Mouse (Mus musculus): ENCODE measurements around the gene Pafah2.

Pafah2 gene

DNA sequence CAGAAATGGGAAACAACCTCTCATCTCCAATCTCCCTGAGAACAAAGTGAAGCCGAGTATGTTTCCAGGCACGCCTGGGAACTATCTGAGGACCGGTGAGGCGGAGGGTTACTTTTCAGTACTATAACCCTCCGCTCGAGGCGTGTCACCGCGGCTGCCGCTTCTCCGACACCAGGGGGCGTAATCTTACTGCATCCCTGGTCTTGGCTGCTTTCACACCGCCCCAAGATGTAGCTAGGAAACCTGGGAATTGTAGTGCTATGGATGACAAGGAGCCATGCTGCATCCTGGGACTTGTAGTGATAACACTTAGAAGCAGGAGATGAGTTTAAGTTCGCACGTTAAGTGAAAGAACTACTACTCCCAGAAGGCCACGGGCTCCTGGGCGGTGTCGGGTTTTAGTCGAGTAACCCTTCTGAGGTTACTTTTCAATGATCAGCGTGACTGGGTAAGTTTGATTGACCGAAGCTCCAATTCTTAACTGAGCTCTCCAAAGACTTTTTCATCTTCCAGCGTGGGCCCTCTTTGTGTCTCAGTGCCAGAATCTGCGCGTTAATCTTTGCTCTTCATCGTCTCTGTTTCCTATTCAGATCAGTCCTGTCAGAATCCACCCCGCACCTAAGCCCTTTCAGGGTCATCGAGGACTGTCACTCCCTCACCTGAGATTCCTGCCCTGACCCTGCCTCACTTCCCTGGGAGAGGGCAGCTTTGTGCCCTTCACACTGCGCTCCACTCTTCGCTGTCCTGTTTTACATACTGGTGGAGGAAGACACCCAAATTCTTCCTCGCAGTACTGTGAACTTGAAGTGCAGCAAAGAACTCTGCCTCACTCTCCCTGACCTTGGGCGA, at the start of gene Pafah2:
Gene Pafah2, plus strand, starts transcription at position 344 of the 849 bp plus-strand sequence.
- peak; percentile 93 for DNase-seq (ENCODE audit: extremely low spot score)

DNA sequence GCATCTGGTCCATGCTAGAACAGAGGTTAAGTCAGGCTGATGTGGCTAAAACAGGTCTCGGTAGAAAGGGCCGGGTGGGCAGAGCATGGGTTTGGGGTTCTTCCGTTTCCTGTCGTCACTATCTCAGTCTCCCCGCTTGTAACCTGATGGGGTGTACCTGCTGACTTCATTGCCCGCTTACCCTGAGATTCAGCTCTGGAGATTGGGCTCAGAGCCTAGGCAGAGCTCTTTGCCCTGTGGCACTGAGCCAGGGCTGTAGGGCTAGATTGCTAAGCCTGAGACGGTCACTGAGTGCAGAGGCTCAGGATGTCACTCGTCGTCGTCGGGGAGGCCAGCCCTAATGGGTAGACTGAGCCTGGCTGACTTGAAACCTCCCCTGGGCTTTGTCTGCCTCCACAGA, 48.0 kb upstream of the Pafah2 start:
- DNase-seq (ENCODE audit: extremely low spot score) = no peak

DNA sequence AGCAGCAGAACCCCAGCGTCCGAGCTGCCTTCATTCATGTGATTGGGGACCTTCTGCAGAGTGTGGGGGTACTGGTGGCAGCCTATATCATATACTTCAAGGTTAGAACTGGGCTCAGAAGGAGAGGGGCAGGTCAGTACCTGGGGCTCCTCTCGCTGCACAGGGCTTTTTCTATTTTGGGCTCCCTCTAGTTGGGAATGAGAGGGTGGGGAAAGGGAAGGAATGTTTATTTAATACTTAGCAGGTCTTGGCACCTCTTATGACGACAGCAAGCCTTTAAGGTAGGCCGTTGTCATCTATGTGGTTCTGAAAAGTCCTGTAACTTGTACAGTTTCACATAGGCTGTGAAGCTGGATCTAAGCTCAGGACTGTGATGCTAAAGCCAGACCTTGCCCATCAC, 47.6 kb upstream of the Pafah2 start:
- no peak for DNase-seq (ENCODE audit: extremely low spot score)

DNA sequence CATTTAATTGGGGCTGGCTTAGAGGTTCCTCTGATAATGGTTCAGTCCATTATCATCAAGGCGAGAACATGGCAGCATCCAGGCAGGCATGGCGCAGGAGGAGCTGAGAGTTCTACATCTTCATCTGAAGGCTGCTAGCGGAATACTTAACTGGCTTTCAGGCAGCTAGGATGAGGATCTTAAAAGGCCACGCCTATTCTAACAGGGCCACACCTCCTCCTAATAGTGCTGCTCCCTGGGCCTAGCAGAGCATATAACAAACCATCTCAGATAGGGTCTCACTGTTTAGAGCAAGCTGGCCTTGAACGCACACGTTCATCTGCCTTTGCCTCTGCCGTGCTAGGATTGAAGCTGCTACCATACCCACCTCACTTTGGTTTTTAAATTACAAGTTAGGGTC, 46.3 kb upstream of the Pafah2 start:
- DNase-seq (ENCODE audit: extremely low spot score) = no peak

DNA sequence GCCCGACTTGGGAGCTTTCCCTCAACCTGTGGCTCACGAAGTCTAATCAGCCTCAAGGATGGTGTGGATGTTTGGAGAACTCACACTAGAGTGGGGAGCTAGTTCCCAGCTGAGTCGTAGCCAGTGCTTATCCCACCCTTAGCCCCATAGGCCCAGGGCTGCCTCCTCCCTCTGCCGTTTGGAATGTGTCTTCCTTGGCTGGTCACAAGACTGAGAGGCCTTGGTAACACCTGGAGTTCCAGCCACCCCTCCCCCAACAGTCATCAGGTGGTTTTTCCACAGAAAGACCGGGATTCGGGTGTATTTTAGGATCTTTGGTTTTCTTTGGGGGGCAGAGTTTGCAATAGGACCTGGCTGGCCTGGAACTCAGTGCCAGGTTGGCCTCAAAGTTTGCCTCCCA, 45.5 kb upstream of the Pafah2 start:
- no peak for DNase-seq (ENCODE audit: extremely low spot score)

DNA sequence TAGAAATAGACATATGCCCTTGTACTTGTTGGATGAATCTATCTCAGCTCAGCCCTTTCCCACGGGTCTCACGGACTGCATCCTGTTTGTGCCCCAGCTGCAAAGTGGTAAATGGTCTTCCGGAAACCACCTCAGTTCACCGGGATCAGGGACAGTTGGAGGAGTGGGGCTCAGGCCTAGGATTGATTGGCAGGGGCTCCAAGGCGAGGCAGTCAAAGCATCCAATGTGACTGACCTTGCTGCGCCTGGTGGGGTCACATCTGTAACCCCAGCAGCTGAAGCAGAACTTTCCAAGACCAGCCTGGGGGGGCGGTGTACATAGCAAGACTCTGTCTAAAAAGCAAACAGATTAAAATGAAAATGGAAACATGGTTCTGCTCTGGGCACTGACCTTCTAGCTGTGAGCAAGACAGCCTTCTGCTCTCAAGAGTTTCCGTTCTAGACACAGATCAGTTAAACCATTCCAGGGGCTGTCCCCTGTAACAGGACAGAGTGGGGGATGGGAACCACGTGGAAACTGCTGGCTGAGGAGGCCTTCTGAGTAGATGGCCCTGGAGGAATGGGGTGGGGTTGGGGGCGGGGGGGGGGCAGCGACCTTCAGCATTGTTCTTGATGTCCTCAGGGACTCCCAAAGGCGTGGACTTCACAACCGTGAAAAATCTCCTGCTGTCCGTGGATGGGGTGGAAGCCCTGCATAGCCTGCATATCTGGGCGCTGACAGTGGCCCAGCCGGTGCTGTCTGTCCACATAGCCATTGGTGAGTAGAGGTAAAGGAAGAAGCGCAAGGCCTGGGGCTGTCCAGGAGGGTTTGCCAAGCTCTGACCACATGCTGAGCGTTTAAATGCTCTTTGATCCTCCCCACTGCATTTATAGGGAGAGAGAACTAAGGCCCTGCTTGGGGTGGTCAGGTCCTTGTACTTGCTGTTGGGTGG, 44.5 kb upstream of the Pafah2 start:
- no peak for DNase-seq (ENCODE audit: extremely low spot score)

DNA sequence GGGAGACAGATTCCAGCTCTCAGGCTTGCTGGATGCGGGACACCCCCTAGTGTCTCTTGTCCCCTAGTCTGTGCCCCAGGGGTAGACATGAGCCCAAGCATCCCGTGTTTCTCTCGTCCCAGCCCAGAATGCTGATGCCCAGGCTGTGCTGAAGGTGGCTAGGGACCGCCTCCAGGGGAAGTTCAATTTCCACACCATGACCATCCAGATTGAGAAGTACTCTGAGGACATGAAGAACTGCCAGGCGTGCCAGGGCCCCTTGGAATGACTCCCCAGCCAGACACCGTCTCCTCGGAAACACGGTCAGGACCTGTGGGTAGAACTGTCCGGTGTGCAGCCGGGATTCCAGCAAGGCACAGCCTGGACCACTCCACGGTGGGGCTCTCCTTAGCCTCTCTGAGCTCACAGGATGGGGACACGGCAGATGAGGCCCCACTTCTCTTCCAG, 43.8 kb upstream of the Pafah2 start:
- DNase-seq (ENCODE audit: extremely low spot score) = no peak

DNA sequence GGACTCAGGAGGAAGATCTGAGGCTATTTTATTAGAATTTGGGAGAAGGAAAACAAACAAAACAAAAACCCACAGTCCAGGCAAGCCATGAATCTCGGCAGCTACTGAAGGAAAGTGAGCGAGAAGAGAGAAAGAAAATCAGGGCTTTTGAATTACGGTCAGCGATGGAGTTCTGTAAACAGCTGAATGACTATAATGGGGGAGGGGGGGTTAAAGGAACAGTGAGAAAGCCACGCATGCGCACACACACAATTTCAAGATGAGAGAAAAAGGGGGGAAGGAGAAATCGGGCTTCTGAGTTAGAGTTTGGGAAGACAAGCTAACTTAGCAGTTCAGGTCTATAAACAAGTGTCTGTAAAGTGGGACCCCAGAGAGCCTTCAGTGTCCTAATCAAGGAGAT, 43.2 kb upstream of the Pafah2 start:
- no peak for DNase-seq (ENCODE audit: extremely low spot score)

DNA sequence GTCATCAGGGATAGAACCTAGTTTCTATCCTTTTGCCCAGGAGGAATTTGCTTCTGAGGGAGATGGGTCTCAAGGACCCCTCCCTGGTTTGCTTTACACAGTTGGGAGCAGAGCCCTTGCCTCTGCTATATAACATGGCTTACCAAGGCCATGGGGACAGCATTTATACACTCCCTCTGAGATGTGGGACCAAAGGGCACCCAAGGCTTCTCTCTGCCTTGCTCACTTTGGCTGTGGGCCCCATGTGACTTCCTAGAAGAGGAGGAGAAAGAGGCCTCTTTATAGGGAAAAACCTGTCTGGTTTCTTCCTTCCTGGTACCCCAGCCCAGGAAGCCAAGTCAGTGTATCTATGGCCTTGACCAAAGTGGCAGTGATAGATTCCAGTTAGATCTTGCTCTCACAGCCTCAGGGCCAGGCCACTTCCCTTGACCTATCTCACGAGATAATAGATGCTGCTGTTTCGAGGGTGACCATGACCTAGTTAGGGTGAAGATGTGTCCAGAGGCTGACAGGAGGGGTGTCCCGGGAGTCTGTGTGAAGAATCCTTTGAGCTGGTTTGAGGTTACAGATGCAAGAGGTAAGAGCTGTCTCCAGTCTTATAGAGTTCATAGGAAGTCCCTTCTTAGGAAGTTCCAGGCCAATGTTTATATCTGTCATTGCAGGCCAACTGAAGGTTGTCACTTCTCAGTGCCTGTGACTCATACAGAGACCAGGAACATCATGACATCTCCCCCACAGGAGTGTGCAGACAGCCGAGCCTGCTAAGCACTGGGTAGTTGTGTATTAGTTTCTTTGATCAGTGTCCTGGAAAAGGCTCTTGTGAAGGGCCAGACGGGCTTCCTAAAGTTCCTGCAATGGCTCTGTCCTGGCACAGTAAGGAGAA, 42.4 kb upstream of the Pafah2 start:
- DNase-seq (ENCODE audit: extremely low spot score) = no peak

DNA sequence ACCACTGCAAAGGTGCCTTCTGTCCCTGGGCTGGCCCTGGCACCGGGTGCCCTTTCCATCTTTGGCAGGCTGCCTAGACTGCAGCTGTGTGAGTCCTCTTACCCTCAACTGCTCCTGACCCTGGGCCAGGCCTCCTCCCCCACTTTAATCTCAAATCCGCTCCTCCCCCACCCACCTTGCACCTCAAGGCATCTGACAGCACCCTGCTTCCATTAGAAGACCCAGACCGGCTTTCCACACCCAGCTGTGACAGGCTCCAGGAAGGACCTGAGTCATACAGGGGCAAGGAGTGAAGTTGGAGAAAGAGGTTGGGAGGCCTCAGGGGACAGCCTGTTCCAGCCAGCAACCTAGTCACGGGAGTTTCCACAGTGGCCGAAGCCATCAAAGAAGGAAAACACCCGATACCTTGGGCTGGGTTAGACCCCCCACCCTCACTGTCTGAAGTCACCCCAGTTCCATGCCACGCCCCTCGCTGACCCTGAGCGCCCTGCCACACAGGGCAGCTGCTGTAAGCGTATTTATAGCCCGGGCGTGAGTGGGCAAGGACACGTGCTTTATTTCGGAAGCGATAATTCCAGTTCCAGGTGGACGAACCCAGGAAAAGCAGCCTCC, 40.2 kb upstream of the Pafah2 start:
- DNase-seq (ENCODE audit: extremely low spot score) = no peak

DNA sequence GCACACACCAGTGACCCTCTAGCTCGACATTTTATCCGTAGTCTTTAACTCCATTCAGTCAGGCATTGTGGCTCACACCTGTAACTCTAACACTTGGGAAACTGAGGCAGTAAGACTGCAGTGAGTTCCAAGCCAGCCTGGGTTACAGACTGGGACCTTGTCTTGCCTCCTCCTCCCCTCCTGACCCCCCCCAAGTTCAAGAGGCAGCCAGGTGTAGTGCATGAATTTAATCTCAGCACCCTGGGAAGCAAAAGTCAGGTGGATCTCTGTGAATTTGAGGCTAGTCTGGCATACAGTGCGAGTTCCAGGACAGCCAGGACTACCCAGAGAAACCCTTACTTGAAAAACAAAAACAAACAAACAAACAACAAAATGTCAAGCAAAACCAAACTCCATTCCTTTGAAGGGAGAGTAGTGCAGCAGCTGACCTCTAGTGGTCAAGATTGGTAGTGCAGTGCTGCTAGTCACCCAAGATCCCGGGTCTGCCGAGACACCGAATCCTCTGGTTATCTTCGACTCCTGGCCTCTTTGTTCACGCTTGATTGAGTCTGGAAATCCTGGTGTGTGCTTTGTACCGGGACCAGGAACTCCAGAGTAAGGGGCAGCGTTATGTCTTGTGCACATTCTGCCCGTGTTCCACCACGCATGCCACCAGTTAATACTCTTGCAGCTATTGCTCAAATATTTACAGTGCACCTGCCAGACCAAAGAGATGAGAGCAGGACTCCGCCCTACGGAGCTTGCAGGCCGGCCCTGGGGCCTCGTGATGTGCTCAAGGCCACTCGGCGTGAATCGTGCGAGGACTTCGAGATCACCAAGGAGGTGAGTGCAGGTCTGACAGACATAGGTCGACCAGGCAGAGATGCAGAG, 39.3 kb upstream of the Pafah2 start:
- DNase-seq (ENCODE audit: extremely low spot score) = peak; percentile 61

DNA sequence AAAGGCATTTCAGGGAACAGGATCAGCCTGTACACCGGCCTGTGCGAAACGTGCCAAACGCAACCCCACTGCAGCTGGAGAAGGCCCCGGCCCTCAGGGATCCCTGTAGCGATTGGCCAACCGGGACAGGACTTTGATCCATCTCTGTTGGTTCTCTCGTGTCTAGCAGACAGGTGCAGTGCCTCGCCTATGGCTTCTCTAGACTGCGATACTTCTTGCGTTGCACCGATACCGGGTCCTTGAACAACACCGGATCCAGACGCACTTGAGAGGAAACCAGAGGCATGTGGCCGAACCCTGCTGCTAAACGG, 38.7 kb upstream of the Pafah2 start:
- DNase-seq (ENCODE audit: extremely low spot score) = no peak

DNA sequence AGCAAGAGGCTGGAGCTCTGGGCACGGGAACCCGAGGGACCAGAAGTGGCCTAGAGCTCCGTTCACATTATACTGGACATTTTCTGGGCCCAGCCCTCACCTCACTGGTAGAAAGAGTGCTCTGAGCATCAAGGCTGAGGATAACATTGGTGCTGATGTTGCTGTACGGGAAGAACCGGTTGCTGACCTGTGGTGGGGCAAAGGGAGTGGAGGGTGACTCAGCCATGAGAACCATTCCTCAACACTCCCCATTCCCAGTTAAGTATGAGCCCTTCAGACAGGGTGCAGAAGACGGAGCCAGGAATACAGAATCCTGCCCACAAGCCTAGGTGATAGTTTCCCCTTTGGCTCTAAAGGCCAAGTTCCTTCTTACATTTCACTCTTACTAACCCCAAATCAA, 36.5 kb upstream of the Pafah2 start:
- no peak for DNase-seq (ENCODE audit: extremely low spot score)

DNA sequence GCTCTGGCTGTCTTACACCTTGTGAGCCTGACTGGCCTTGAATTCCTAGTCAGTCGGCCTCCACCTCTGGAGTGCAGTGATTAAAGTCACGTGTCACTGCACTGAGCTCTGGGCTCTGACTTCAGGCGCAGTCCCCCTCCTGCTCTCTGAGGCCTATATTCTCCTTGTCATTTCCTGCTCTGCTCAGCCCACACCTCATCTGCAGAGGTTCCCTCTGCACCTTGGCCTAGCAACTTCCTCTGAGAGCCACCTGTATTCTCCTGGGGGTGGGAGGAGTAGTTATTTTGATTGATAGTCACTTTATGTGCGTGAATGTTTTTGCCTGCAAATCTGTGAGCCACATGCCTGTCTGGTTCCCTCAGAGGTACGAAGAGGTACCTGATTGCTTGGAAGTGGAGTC, 34.9 kb upstream of the Pafah2 start:
- no peak for DNase-seq (ENCODE audit: extremely low spot score)

DNA sequence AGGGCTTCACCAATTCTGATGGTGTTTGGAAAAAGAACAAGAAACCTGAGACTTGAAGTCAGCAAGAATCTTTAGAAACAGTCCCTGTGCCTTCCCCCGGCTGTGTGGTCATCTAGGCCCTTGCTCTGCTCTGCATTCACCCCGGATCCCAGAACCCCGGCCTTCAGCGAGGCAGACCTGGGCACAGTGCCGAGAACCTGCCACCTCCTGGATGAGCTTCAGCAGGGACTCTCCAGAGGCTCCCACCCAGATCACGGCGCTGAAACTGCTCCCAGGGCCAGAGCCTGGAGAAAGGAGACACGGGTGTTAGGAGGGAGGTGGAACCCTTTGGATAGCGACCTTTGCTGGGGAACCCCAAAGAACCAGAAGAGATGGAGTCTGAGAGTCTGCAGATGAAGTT, 34.0 kb upstream of the Pafah2 start:
- no peak for DNase-seq (ENCODE audit: extremely low spot score)

DNA sequence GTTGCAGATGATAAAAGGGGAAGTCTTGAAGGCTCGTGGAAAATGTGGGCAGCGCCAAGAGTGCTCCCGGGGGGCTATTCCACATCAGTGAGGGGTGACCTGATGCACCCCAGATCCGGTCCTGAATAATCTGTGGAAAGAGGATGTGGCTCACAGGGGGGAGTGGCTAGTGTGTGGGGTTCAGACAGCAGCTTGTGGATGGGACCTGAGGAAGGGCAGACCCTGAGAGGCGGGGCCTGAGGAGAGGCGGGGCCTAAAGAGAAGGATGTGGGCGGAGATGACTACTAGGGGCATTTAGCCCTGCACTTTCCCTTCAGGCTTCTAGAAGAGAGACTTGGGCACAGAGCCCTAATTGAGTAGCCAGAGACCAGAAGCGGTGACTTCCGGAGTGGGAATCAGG, 33.5 kb upstream of the Pafah2 start:
- DNase-seq (ENCODE audit: extremely low spot score) = no peak

DNA sequence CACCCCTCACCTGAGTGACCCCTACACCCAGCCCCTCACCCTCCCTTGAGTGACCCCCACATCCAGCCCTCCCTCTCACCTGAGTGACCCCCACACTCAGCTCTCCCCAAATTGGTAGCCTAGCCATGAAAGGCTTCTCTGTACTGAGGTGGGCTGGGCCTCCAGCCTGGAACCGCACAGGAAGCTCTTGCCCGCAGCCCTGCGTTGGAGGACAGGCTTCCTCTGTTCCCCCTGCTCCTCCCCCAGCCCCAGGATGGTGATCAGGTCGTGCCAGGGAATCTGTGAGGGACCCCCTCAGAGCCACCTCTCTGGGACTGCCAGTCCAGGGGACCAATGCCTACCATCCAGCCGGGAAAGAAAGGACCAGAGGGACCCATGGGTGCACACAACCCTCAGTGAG, 30.8 kb upstream of the Pafah2 start:
- DNase-seq (ENCODE audit: extremely low spot score) = no peak

DNA sequence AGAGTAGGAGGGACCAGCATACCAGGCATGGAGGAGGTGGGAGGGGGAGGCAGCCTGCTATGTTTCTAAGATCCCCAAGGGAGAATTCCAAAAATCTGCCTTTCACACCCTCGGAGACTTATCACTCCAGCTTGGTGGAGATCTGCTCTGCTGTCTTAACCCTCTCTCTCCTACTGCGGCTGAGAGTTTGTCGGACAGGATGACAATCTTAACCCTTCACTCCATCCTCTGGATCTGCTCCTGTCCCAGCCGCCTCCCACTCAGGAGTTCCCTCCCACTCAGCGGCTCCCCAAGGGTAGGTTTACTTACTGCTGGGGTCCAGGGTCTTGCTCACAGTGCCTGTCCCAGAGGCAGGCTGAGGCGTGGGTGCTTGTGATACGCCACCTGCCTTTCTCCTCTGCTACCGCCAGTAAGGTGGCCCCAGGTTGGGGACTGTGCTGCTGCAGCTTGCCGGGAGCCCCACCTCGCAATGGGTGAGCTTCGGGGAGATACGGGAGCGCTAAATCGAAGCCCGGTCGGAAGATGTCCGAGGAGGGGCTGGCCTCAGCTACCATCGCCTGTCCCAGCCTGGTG, 25.4 kb upstream of the Pafah2 start:
- no peak for DNase-seq (ENCODE audit: extremely low spot score)

DNA sequence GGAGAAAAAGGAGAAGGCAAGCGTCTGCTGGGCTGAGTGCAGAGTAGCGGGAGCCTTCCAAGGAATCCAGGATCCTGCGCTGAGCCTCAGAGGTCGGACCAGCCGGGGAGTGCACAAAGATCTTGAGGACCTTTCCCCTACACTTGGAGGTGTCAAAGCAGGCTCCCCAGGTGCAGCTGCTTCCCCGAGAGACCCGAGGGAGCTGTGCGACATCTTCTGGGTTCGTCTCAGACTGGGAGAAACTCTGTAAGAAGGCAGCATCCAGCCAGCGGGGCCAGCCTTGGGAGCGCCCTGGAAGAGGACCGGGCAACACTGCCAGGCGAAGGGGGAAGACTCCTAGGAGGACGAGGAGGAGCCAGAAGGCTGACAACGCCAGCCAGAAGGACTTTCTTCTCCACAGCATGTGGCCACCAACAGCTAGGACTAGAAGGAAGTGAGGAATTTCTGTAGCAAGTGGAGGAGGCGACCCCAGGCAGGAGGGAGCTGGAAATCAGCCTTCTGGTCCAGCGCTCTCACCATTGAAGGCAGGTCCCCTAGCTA, 24.7 kb upstream of the Pafah2 start:
- peak; percentile 28 for DNase-seq (ENCODE audit: extremely low spot score)

DNA sequence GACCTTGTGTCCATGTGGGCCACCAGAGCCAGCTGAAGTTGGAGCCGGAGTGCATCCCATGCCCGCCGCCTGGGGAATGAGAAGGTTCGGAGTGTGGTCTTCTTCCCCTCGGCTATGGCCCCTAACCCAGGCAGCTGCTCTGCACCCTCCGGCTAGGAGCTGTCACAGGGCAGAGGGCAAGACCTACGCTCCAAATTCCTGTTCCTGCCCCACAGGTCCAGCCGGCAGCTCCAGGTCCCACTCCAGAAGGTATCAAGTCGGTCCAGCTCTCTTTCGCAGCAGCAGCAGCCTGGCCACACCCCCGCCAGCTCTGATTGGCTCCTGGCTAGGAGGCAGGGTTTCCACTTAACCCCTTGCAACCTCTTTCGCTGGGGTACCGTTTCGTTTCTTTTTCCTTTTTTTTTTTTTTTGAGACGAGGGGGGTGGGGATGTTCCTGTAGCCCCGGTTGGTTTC, 23.8 kb upstream of the Pafah2 start:
- DNase-seq (ENCODE audit: extremely low spot score) = peak; percentile 68
